Mouse (Mus musculus) adrenal gland, postnatal 25 days (tissue): Measurements from ENCODE around the gene Zbtb24. TPM values are rescaled to one million over a fixed set of nuclear protein-coding genes. Genes with fewer than 3 reads are reported as not detected.

Source experiments
- DNase-seq: peaks from one replicate; pipeline ENCODE4 v3.0.0; 2021; ENCODE audit warnings: mixed read lengths
- total RNA-seq: library from RNA; stranded (reverse); gene quantifications from 2 replicates; pipeline ENCODE4 v1.2.3, GENCODE M21; 2021

Zbtb24 gene
- total RNA-seq, 1 experiment from 2014 or later: 26.0 TPM

- DNase-seq: no peak
Measured at GRCm38 (mm10) chr10:41504996-41505395, 54.8 kb downstream of the Zbtb24 start.

- peak; percentile 41 for DNase-seq
Measured at GRCm38 (mm10) chr10:41505446-41505845, 55.3 kb downstream of the Zbtb24 start.

- no peak for DNase-seq
Measured at GRCm38 (mm10) chr10:41509160-41509559, 59.0 kb downstream of the Zbtb24 start.

- DNase-seq: no peak
Measured at GRCm38 (mm10) chr10:41514301-41514700, 64.1 kb downstream of the Zbtb24 start.

GRCm38 (mm10) chr10:41514921-41515320 lies 64.7 kb downstream of the Zbtb24 start:
- no peak for DNase-seq

Other genes with a start within 250 kb of the Zbtb24 start
- 16.7 and 22.8 TPM in 2 replicates for gene Fig4, start 147.1 kb upstream of the Zbtb24 start, total RNA-seq
- gene Ak9, start 146.4 kb upstream of the Zbtb24 start, total RNA-seq: 0.06 TPM in 1 of 2 replicates, not detected in the other
- gene Mical1, start 25.9 kb downstream of the Zbtb24 start, total RNA-seq: 10.4 and 11.8 TPM in 2 replicates
- gene Smpd2, start 40.0 kb downstream of the Zbtb24 start, total RNA-seq: 27.2 and 36.3 TPM in 2 replicates
- gene Ppil6, start 40.1 kb downstream of the Zbtb24 start, total RNA-seq: 1.7 TPM in 1 of 2 replicates, not detected in the other
- gene Cd164, start 69.0 kb downstream of the Zbtb24 start, total RNA-seq: 213 and 238 TPM in 2 replicates